Mouse (Mus musculus) C2C12 (cell line): Measurements from ENCODE around the gene Ddx56. TPM values are rescaled to one million over a fixed set of nuclear protein-coding genes. Genes with fewer than 3 reads are reported as not detected.

Experiments used
- H3K27me3 ChIP-seq: one replicate; pipeline ENCODE4 v1.6.1; 2011; ENCODE audit not compliant: control insufficient read depth, insufficient read depth, insufficient read length
- H3K36me3 ChIP-seq: one replicate; pipeline ENCODE4 v1.6.1; 2011; ENCODE audit not compliant: control insufficient read depth, insufficient read depth
- H3K4me3 ChIP-seq: one replicate; pipeline ENCODE4 v1.5.1; 2011; ENCODE audit warnings: mild to moderate bottlenecking, control low read depth; ENCODE audit not compliant: poor library complexity, insufficient read depth, severe bottlenecking
- H3K79me2 ChIP-seq: one replicate; pipeline ENCODE4 v1.6.1; 2011; ENCODE audit not compliant: control insufficient read depth, insufficient read depth
- H3K79me3 ChIP-seq: one replicate; pipeline ENCODE4 v1.6.1; 2011; ENCODE audit warnings: low read depth, control low read depth
- H3ac ChIP-seq: one replicate; pipeline ENCODE3; 2011; ENCODE audit warnings: low read depth; ENCODE audit not compliant: control insufficient read depth, insufficient read length
- CEBPB ChIP-seq: IDR thresholded peaks from one replicate; pipeline ENCODE4 v1.6.1; 2011; ENCODE audit warnings: low read depth, mild to moderate bottlenecking, control low read depth, moderate library complexity
- CTCF ChIP-seq: IDR thresholded peaks from one replicate; pipeline ENCODE4 v1.5.1; 2011; ENCODE audit not compliant: control insufficient read depth, insufficient read depth, insufficient read length
- FOSL1 ChIP-seq: IDR thresholded peaks from one replicate; pipeline ENCODE4 v1.8.0; 2011; ENCODE audit warnings: mild to moderate bottlenecking, low read length; ENCODE audit not compliant: poor library complexity, insufficient read depth, severe bottlenecking
- MAX ChIP-seq: IDR thresholded peaks from one replicate; pipeline ENCODE4 v1.6.1; 2011; ENCODE audit warnings: mild to moderate bottlenecking, control low read depth
- MYOD1 ChIP-seq: IDR thresholded peaks from one replicate; pipeline ENCODE4 v1.6.1; 2011; ENCODE audit warnings: low read depth; ENCODE audit not compliant: control insufficient read depth, insufficient read length
- MYOG ChIP-seq: IDR thresholded peaks from one replicate; pipeline ENCODE4 v1.6.1; 2011; ENCODE audit not compliant: control insufficient read depth, insufficient read length; ENCODE audit errors: extremely low read depth
- USF1 ChIP-seq: IDR thresholded peaks from one replicate; pipeline ENCODE4 v1.6.1; 2011; ENCODE audit warnings: low read depth, mild to moderate bottlenecking, control low read depth, moderate library complexity
- polyA plus RNA-seq: library from polyadenylated mRNA; unstranded; fragments of >200 nt; fragmentation: generic; extraction: Trizol; gene quantifications from one replicate; pipeline ENCODE4 v1.2.1, GENCODE M21; 2012; ENCODE audit warnings: missing spikeins

Ddx56 gene
- polyA plus RNA-seq, 1 experiment = 77.3 TPM

GRCm38 (mm10) chr11:6233025-6233424 lies 34.5 kb downstream of the Ddx56 start:
- H3ac ChIP-seq = no peak overlapping the region
- peaks cover 22% of the 10 kb centered on the region for H3K27me3 ChIP-seq
- no peak overlapping the region for H3K4me3 ChIP-seq
- H3K36me3 ChIP-seq = no peaks in the 10 kb centered on the region
- no peaks in the 10 kb centered on the region for H3K79me2 ChIP-seq
- H3K79me3 ChIP-seq = no peaks in the 10 kb centered on the region
- TF ChIP-seq USF1 (no peak), CEBPB (no peak), FOSL1 (no peak)

- no peak for TF ChIP-seq MYOG
- no peak for TF ChIP-seq FOSL1
- no peak for TF ChIP-seq CEBPB
- TF ChIP-seq USF1 = no peak
- TF ChIP-seq MAX = no peak
- no peak for TF ChIP-seq CTCF
- Histone ChIP-seq H3ac (no peak within 1 kb of the TSS), H3K27me3 (peaks cover 51% of the 10 kb centered on the region), H3K79me3 (no peaks in the 10 kb centered on the region), H3K36me3 (no peaks in the 10 kb centered on the region), H3K79me2 (no peaks in the 10 kb centered on the region), H3K4me3 (no peak within 1 kb of the TSS)
Observed at GRCm38 (mm10) chr11:6230012-6230411, 37.6 kb downstream of the Ddx56 start, which contains the start of gene Npc1l1. Npc1l1 (minus strand) TSS chr11:6230143.

- no peak overlapping the region for H3ac ChIP-seq
Observed at GRCm38 (mm10) chr11:6224541-6225229, 42.9 kb downstream of the Ddx56 start.

GRCm38 (mm10) chr11:6222187-6222586 lies 45.4 kb downstream of the Ddx56 start:
- Histone ChIP-seq H3ac (no peak overlapping the region), H3K79me2 (no peaks in the 10 kb centered on the region), H3K27me3 (peaks cover 49% of the 10 kb centered on the region), H3K36me3 (no peaks in the 10 kb centered on the region), H3K4me3 (no peak overlapping the region), H3K79me3 (no peaks in the 10 kb centered on the region)
- TF ChIP-seq FOSL1 (no peak), USF1 (no peak), MAX (no peak), MYOG (no peak), CEBPB (no peak), MYOD1 (no peak), CTCF (no peak)

More at GRCm38 (mm10) chr11:6224541-6225229, 42.9 kb downstream of the Ddx56 start:
- Histone ChIP-seq H3K79me2 (no peaks in the 10 kb centered on the region), H3K27me3 (peaks cover 62% of the 10 kb centered on the region), H3K4me3 (no peak overlapping the region), H3K79me3 (no peaks in the 10 kb centered on the region), H3K36me3 (no peaks in the 10 kb centered on the region)
- TF ChIP-seq CTCF (no peak), MAX (no peak), CEBPB (no peak), USF1 (no peak), MYOD1 (no peak), FOSL1 (no peak), MYOG (no peak)

- Histone ChIP-seq H3K79me3 (no peaks in the 10 kb centered on the region), H3K27me3 (peaks cover 43% of the 10 kb centered on the region), H3K79me2 (no peaks in the 10 kb centered on the region), H3K36me3 (no peaks in the 10 kb centered on the region), H3K4me3 (no peak overlapping the region), H3ac (no peak overlapping the region)
- no peak for TF ChIP-seq USF1
- no peak for TF ChIP-seq MYOG
- no peak for TF ChIP-seq MYOD1
- no peak for TF ChIP-seq CEBPB
- no peak for TF ChIP-seq CTCF
- TF ChIP-seq FOSL1 = no peak
Observed at GRCm38 (mm10) chr11:6219967-6220366, 47.6 kb downstream of the Ddx56 start.

- Histone ChIP-seq H3K4me3 (no peak overlapping the region), H3K36me3 (no peaks in the 10 kb centered on the region), H3K79me2 (no peaks in the 10 kb centered on the region), H3K27me3 (peaks cover 47% of the 10 kb centered on the region), H3K79me3 (no peaks in the 10 kb centered on the region), H3ac (no peak overlapping the region)
- TF ChIP-seq FOSL1 = no peak
- no peak for TF ChIP-seq MAX
- no peak for TF ChIP-seq USF1
- no peak for TF ChIP-seq MYOG
- TF ChIP-seq CEBPB = no peak
Observed at GRCm38 (mm10) chr11:6218189-6218896, 49.2 kb downstream of the Ddx56 start.
